Mouse (Mus musculus): ENCODE results near the gene Rai1. TPM values are rescaled to one million over a fixed set of nuclear protein-coding genes. Genes with fewer than 3 reads are reported as not detected.

The Rai1 gene
- polyA plus RNA-seq, 2 experiments = 4.5 to 7.2 TPM

GRCm38 (mm10) chr11:60233235-60233634, 128.4 kb downstream of the Rai1 start:
- no peaks in the 10 kb centered on the region for H3K9me3 ChIP-seq (ENCODE audit: control insufficient read depth, low read length)
- 82% methylated on average over 8 of the region's 8 CpGs for WGBS (ENCODE audit: insufficient replicate concordance)
- H3K36me3 ChIP-seq (replicated peaks; ENCODE audit: control insufficient read depth, insufficient read depth, low read depth) = no peaks in the 10 kb centered on the region
- no peak for TF ChIP-seq CTCF (IDR thresholded peaks at IDR 0.05; ENCODE audit: low read depth)
- no peak for TF ChIP-seq EP300 (IDR thresholded peaks at IDR 0.05; ENCODE audit: low read depth)
- H3K9ac ChIP-seq (replicated peaks) = no peak overlapping the region
- no peak overlapping the region for H3K27ac ChIP-seq
- ATAC-seq (ENCODE audit: insufficient read depth) = no peak
- H3K27me3 ChIP-seq (ENCODE audit: control insufficient read depth, insufficient read depth, low read length) = no peaks in the 10 kb centered on the region
- no peak overlapping the region for H3K4me3 ChIP-seq (ENCODE audit: insufficient read depth in 1 of 2, low read depth in 2 of 2, low read length in 2 of 2)
- DNase-seq (ENCODE audit: low read depth in 3 of 3, low spot score in 3 of 3) = no peak
- H3K4me2 ChIP-seq (ENCODE audit: low read depth) = no peak overlapping the region
- H3K4me1 ChIP-seq (replicated peaks; ENCODE audit: control insufficient read depth in 2 of 2, insufficient read depth in 2 of 2, low read length in 1 of 2) = no peaks in the 10 kb centered on the region; a peak in 1 of 4 replicates

GRCm38 (mm10) chr11:60235351-60235750, 130.5 kb downstream of the Rai1 start:
- no peak for ATAC-seq (ENCODE audit: insufficient read depth)
- Histone ChIP-seq H3K27ac (no peak overlapping the region), H3K4me1 (replicated peaks; ENCODE audit: control insufficient read depth in 2 of 2, insufficient read depth in 2 of 2, low read length in 1 of 2) (no peaks in the 10 kb centered on the region; a peak in 1 of 4 replicates), H3K27me3 (ENCODE audit: control insufficient read depth, insufficient read depth, low read length) (no peaks in the 10 kb centered on the region), H3K9me3 (ENCODE audit: control insufficient read depth, low read length) (no peaks in the 10 kb centered on the region), H3K36me3 (replicated peaks; ENCODE audit: control insufficient read depth, insufficient read depth, low read depth) (no peaks in the 10 kb centered on the region), H3K9ac (replicated peaks) (no peak overlapping the region), H3K4me3 (ENCODE audit: insufficient read depth in 1 of 2, low read depth in 2 of 2, low read length in 2 of 2) (no peak overlapping the region), H3K4me2 (ENCODE audit: low read depth) (no peak overlapping the region)
- TF ChIP-seq CTCF (IDR thresholded peaks at IDR 0.05; ENCODE audit: low read depth) = no peak
- no peak for TF ChIP-seq EP300 (IDR thresholded peaks at IDR 0.05; ENCODE audit: low read depth)
- 58% methylated on average over 5 of the region's 5 CpGs for WGBS (ENCODE audit: insufficient replicate concordance)
- DNase-seq (ENCODE audit: low read depth in 3 of 3, low spot score in 3 of 3) = no peak

GRCm38 (mm10) chr11:60240509-60240908, 135.7 kb downstream of the Rai1 start:
- Histone ChIP-seq H3K9me3 (ENCODE audit: control insufficient read depth, low read length) (no peaks in the 10 kb centered on the region), H3K4me2 (ENCODE audit: low read depth) (no peak overlapping the region), H3K9ac (replicated peaks) (no peak overlapping the region), H3K27ac (no peak overlapping the region), H3K36me3 (replicated peaks; ENCODE audit: control insufficient read depth, insufficient read depth, low read depth) (no peaks in the 10 kb centered on the region), H3K4me1 (replicated peaks; ENCODE audit: control insufficient read depth in 2 of 2, insufficient read depth in 2 of 2, low read length in 1 of 2) (no peaks in the 10 kb centered on the region; a peak in 1 of 4 replicates), H3K27me3 (ENCODE audit: control insufficient read depth, insufficient read depth, low read length) (no peaks in the 10 kb centered on the region), H3K4me3 (ENCODE audit: insufficient read depth in 1 of 2, low read depth in 2 of 2, low read length in 2 of 2) (no peak overlapping the region)
- ATAC-seq (ENCODE audit: insufficient read depth) = no peak
- no peak for TF ChIP-seq CTCF (IDR thresholded peaks at IDR 0.05; ENCODE audit: low read depth)
- DNase-seq (ENCODE audit: low read depth in 3 of 3, low spot score in 3 of 3) = no peak
- 70% methylated on average over 4 of the region's 4 CpGs for WGBS (ENCODE audit: insufficient replicate concordance)

- WGBS (ENCODE audit: insufficient replicate concordance) = 70% methylated on average over 11 of the region's 11 CpGs
Measured at GRCm38 (mm10) chr11:60244503-60245143, 139.8 kb downstream of the Rai1 start.

GRCm38 (mm10) chr11:60246077-60246476, 141.3 kb downstream of the Rai1 start:
- TF ChIP-seq EP300 (IDR thresholded peaks at IDR 0.05; ENCODE audit: low read depth) (no peak), CTCF (IDR thresholded peaks at IDR 0.05; ENCODE audit: low read depth) (no peak)
- no peak overlapping the region for H3K4me3 ChIP-seq (ENCODE audit: insufficient read depth in 1 of 2, low read depth in 2 of 2, low read length in 2 of 2)
- H3K36me3 ChIP-seq (replicated peaks; ENCODE audit: control insufficient read depth, insufficient read depth, low read depth) = no peaks in the 10 kb centered on the region
- H3K4me2 ChIP-seq (ENCODE audit: low read depth) = no peak overlapping the region
- H3K9ac ChIP-seq (replicated peaks) = no peak overlapping the region
- H3K27ac ChIP-seq = no peak overlapping the region
- H3K27me3 ChIP-seq (ENCODE audit: control insufficient read depth, insufficient read depth, low read length) = no peaks in the 10 kb centered on the region
- DNase-seq (ENCODE audit: low read depth in 3 of 3, low spot score in 3 of 3) (no peak), ATAC-seq (ENCODE audit: insufficient read depth) (no peak)
- peaks cover 0 to 3% of the 10 kb centered on the region in 2 experiments; a peak in 2 of 4 replicates for H3K4me1 ChIP-seq (replicated peaks; ENCODE audit: control insufficient read depth in 2 of 2, insufficient read depth in 2 of 2, low read length in 1 of 2)
- no peaks in the 10 kb centered on the region for H3K9me3 ChIP-seq (ENCODE audit: control insufficient read depth, low read length)

More at GRCm38 (mm10) chr11:60244503-60245143, 139.8 kb downstream of the Rai1 start:
- Histone ChIP-seq H3K4me1 (replicated peaks; ENCODE audit: control insufficient read depth in 2 of 2, insufficient read depth in 2 of 2, low read length in 1 of 2) (peaks cover 0 to 3% of the 10 kb centered on the region in 2 experiments; a peak in 2 of 4 replicates), H3K9me3 (ENCODE audit: control insufficient read depth, low read length) (no peaks in the 10 kb centered on the region), H3K9ac (replicated peaks) (no peak overlapping the region), H3K27ac (no peak overlapping the region), H3K36me3 (replicated peaks; ENCODE audit: control insufficient read depth, insufficient read depth, low read depth) (no peaks in the 10 kb centered on the region), H3K27me3 (ENCODE audit: control insufficient read depth, insufficient read depth, low read length) (no peaks in the 10 kb centered on the region), H3K4me3 (ENCODE audit: insufficient read depth in 1 of 2, low read depth in 2 of 2, low read length in 2 of 2) (no peak overlapping the region), H3K4me2 (ENCODE audit: low read depth) (no peak overlapping the region)
- ATAC-seq (ENCODE audit: insufficient read depth) = no peak
- no peak for DNase-seq (ENCODE audit: low read depth in 3 of 3, low spot score in 3 of 3)
- TF ChIP-seq EP300 (IDR thresholded peaks at IDR 0.05; ENCODE audit: low read depth) (no peak), CTCF (IDR thresholded peaks at IDR 0.05; ENCODE audit: low read depth) (no peak)
